Mouse (Mus musculus) hindbrain, postnatal 0 days (tissue): Measurements from ENCODE around the gene Ankfn1. TPM values are rescaled to one million over a fixed set of nuclear protein-coding genes. Genes with fewer than 3 reads are reported as not detected.

Experiments
- ATAC-seq: fragments of 200-750 bp; cut with Nextera tagmentation; 2 replicates; pipeline ENCODE4 v1.8.0; 2017; ENCODE audit warnings: mild to moderate bottlenecking, moderate TSS enrichment, moderate library complexity
- DNase-seq: peaks from one replicate; pipeline ENCODE4 v3.0.0-alpha.2; 2015; ENCODE audit warnings: low spot score
- H3K27ac ChIP-seq: fragments of 300-500 bp; sonication (generic); 2 replicates; pipeline ENCODE4 v1.5.1; 2014; ENCODE audit warnings: mild to moderate bottlenecking
- H3K27me3 ChIP-seq: fragments of 300-500 bp; sonication (generic); 2 replicates; pipeline ENCODE4 v1.6.1; 2014; ENCODE audit warnings: low read length, mixed read lengths; ENCODE audit not compliant: insufficient read depth
- H3K36me3 ChIP-seq: fragments of 300-500 bp; sonication (generic); 2 replicates; pipeline ENCODE4 v1.6.1; 2014; ENCODE audit warnings: low read length, mixed read lengths; ENCODE audit not compliant: insufficient read depth
- H3K4me1 ChIP-seq: fragments of 300-500 bp; sonication (generic); 2 replicates; pipeline ENCODE4 v1.6.1; 2014; ENCODE audit warnings: antibody characterized with exemption, low read length, mixed read lengths; ENCODE audit not compliant: insufficient read depth
- H3K4me2 ChIP-seq: fragments of 300-500 bp; sonication (generic); 2 replicates; pipeline ENCODE4 v1.6.1; 2014; ENCODE audit warnings: low read depth, mild to moderate bottlenecking, low read length, moderate library complexity, mixed read lengths
- H3K4me3 ChIP-seq: fragments of 300-500 bp; sonication (generic); 2 replicates; pipeline ENCODE4 v1.5.1; 2014; ENCODE audit warnings: low read length
- H3K9ac ChIP-seq: fragments of 300-500 bp; sonication (generic); replicated peaks from 2 replicates; pipeline ENCODE4 v1.6.1; 2014; ENCODE audit warnings: mild to moderate bottlenecking, low read length, moderate library complexity, mixed read lengths
- H3K9me3 ChIP-seq: fragments of 300-500 bp; sonication (generic); 2 replicates; pipeline ENCODE4 v1.6.1; 2016; ENCODE audit warnings: low read length, mixed read lengths
- CTCF ChIP-seq: IDR thresholded peaks from 2 replicates; pipeline ENCODE4 v1.5.1; 2016; ENCODE audit warnings: antibody characterized with exemption, control low read depth, low read depth
- WGBS: fragments of 180-500 bp; shearing (Covaris S2); extraction: QIAGEN DNeasy Blood & Tissue Kit; methylation state at CpG from one replicate; pipeline ENCODE4 v1.1.7; 2014; 5-methylcytosine and 5-hydroxymethylcytosine counted together
- polyA plus RNA-seq: library from polyadenylated mRNA; unstranded; fragments of >200 nt; fragmentation: Nextera tagmentation; extraction: Ambion mirVana; gene quantifications from 2 replicates; pipeline ENCODE4 v1.2.1, GENCODE M21; 2015
- total RNA-seq: library from RNA; depleted of rRNA; stranded (reverse); fragments of >200 nt; gene quantifications from 2 replicates; pipeline ENCODE4 v1.2.3, GENCODE M21; 2014

Ankfn1 gene
- total and polyA plus RNA-seq, 2 experiments from 2014 or later: 3.0 to 17.6 TPM

DNA sequence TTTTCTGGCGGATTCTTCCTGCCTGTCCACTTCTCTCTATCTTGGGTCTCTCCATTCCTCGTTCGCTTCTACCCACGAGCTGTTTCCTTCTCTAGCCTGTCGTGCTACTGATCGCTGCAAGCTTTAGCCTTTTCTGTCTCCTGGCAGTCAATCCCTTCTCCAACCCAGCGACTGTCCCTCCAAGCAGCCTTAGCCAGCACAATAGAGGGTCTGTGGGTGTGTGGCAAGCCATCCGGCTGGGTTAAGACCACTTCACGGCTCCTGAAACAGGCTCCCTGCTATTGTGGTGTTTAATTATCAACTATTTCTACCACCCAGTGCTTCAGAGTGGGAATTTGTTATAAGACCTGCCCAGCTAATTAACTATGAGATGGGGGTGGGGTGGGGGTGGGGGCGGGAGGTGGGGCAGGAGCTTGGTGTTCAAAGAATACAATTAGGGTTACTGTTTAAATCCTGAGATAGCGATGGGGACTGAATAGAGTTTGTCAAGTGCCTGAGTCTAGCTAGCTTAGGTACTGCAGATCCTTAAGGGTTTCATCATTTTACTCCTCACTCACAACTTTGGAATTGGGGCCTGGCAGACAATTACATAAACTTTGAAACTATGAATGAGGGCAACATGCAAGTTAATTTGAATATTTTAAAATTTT, 268.7 kb downstream of the Ankfn1 start:
- 18% methylated on average over 11 of the region's 11 CpGs for WGBS
- DNase-seq: no peak

GRCm38 (mm10) chr11:89506595-89507245, 270.7 kb downstream of the Ankfn1 start:
- ATAC-seq (no peak), DNase-seq (no peak)
- 35% methylated on average over 11 of the region's 11 CpGs for WGBS
- Histone ChIP-seq H3K9ac (no peak overlapping the region), H3K27ac (no peak overlapping the region), H3K36me3 (no peaks in the 10 kb centered on the region), H3K27me3 (no peaks in the 10 kb centered on the region), H3K9me3 (no peaks in the 10 kb centered on the region), H3K4me3 (no peak overlapping the region), H3K4me1 (peaks cover 3% of the 10 kb centered on the region; the same call in 1 of the 2 replicates), H3K4me2 (no peak overlapping the region)
- TF ChIP-seq CTCF: no peak

More for the DNA sequence above, 268.7 kb downstream of the Ankfn1 start:
- no peak for ATAC-seq
- Histone ChIP-seq H3K27ac (no peak overlapping the region), H3K36me3 (no peaks in the 10 kb centered on the region), H3K4me1 (peaks cover 3% of the 10 kb centered on the region; the same call in 1 of the 2 replicates), H3K4me2 (no peak overlapping the region), H3K9ac (no peak overlapping the region), H3K9me3 (no peaks in the 10 kb centered on the region), H3K27me3 (no peaks in the 10 kb centered on the region), H3K4me3 (no peak overlapping the region)
- TF ChIP-seq CTCF: no peak

- no peak for TF ChIP-seq CTCF
- no peaks in the 10 kb centered on the region for H3K36me3 ChIP-seq
- DNase-seq: no peak
- H3K4me3 ChIP-seq: no peak overlapping the region
- no peak overlapping the region for H3K27ac ChIP-seq
- no peak overlapping the region for H3K9ac ChIP-seq
- H3K9me3 ChIP-seq: no peaks in the 10 kb centered on the region
- no peak overlapping the region for H3K4me2 ChIP-seq
- no peak for ATAC-seq
- no peaks in the 10 kb centered on the region for H3K27me3 ChIP-seq
- peaks cover 3% of the 10 kb centered on the region; the same call in 1 of the 2 replicates for H3K4me1 ChIP-seq
- 78% methylated on average over 7 of the region's 7 CpGs for WGBS
Observed at GRCm38 (mm10) chr11:89505046-89505445, 272.4 kb downstream of the Ankfn1 start.

DNA sequence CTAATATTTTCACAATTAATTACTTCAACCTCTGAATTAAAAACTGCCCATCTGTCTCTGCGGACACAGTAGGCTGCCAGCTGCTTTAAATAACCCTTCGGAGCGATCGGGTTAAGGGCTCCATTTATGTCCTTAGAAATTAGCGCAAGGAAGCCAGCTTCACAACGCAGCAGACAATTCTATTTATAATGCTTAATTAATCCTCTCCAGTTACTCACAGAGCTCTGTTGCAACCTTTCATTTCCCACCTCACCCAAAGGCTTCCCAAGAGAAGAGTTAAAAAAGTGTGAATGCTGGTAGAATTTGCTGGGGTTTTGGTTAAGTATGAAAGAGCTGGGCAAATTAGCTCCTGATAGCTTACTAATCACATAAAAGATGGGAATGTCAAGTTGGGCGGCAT, 275.7 kb downstream of the Ankfn1 start:
- no peaks in the 10 kb centered on the region for H3K27me3 ChIP-seq
- no peaks in the 10 kb centered on the region for H3K36me3 ChIP-seq
- 42% methylated on average over 7 of the region's 7 CpGs for WGBS
- TF ChIP-seq CTCF: no peak
- no peak for DNase-seq
- no peak overlapping the region for H3K4me3 ChIP-seq
- no peak overlapping the region for H3K4me2 ChIP-seq
- peaks cover 2% of the 10 kb centered on the region; the same call in 1 of the 2 replicates for H3K4me1 ChIP-seq
- no peak for ATAC-seq
- no peaks in the 10 kb centered on the region for H3K9me3 ChIP-seq
- H3K27ac ChIP-seq: no peak overlapping the region
- no peak overlapping the region for H3K9ac ChIP-seq

- no peaks in the 10 kb centered on the region for H3K9me3 ChIP-seq
- H3K4me1 ChIP-seq: no peaks in the 10 kb centered on the region
- H3K4me3 ChIP-seq: no peak overlapping the region
- H3K4me2 ChIP-seq: no peak overlapping the region
- no peak for DNase-seq
- TF ChIP-seq CTCF: no peak
- 81% methylated on average over 2 of the region's 2 CpGs for WGBS
- H3K9ac ChIP-seq: no peak overlapping the region
- no peak for ATAC-seq
- H3K36me3 ChIP-seq: no peaks in the 10 kb centered on the region
- no peak overlapping the region for H3K27ac ChIP-seq
- H3K27me3 ChIP-seq: no peaks in the 10 kb centered on the region
Observed at GRCm38 (mm10) chr11:89500961-89501360, 276.5 kb downstream of the Ankfn1 start.

DNA sequence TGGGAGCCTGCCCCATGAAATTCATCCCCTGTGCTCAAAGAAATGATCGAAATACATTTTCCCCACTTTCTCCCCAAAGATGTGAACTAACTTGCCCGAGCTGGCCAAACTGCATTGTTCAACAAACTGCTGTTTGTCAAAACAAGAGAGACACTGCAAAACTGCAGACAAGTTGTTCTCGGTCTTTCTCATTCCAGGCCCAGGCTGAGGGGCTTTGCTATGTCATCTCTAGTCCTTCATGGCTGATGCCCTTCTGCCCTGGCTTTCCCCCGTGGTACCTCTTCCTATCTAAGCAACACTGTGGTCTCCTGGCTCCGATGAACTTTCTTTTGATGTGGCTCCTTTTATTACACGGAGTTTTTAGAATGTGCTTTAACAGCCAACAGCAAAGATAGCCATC, 296.4 kb downstream of the Ankfn1 start:
- DNase-seq (no peak), ATAC-seq (no peak)
- H3K27me3 ChIP-seq: no peaks in the 10 kb centered on the region
- H3K9me3 ChIP-seq: no peaks in the 10 kb centered on the region
- no peak overlapping the region for H3K4me2 ChIP-seq
- no peaks in the 10 kb centered on the region for H3K36me3 ChIP-seq
- H3K4me3 ChIP-seq: no peak overlapping the region
- no peak for TF ChIP-seq CTCF
- H3K9ac ChIP-seq: no peak overlapping the region
- H3K4me1 ChIP-seq: no peaks in the 10 kb centered on the region
- H3K27ac ChIP-seq: no peak overlapping the region
- 77% methylated on average over 6 of the region's 6 CpGs for WGBS

- Histone ChIP-seq H3K9me3 (no peaks in the 10 kb centered on the region), H3K4me2 (no peak overlapping the region), H3K27ac (no peak overlapping the region), H3K9ac (no peak overlapping the region), H3K36me3 (no peaks in the 10 kb centered on the region), H3K27me3 (no peaks in the 10 kb centered on the region), H3K4me1 (no peaks in the 10 kb centered on the region), H3K4me3 (no peak overlapping the region)
- DNase-seq (no peak), ATAC-seq (no peak)
- 75% methylated on average over 5 of the region's 5 CpGs for WGBS
- no peak for TF ChIP-seq CTCF
Observed at GRCm38 (mm10) chr11:89476927-89477326, 300.5 kb downstream of the Ankfn1 start.
